Mouse (Mus musculus): ENCODE measurements around the gene Prame.
"Not testable (repeated sequence)": the region's sequence is repeated elsewhere in the genome, so short reads cannot be mapped to it uniquely, and the experiment has no call there.

- not testable (repeated sequence) for TF ChIP-seq GATA1, TAL1 (IDR thresholded peaks at IDR 0.05; ENCODE audit: low read length)
Observed at GRCm38 (mm10) chrX:135574261-135574957, 53.1 kb downstream of the Prame start.

Data from erythroblast, embryonic 14.5 days (primary cell).